Mouse (Mus musculus): Measurements from ENCODE around the gene Gemin8. TPM values are rescaled to one million over a fixed set of nuclear protein-coding genes. Genes with fewer than 3 reads are reported as not detected.

The Gemin8 gene
- 2.7 and 3.5 TPM in 2 replicates for polyA plus RNA-seq (2015; fragmentation: Nextera tagmentation; extraction: Ambion mirVana)

DNA sequence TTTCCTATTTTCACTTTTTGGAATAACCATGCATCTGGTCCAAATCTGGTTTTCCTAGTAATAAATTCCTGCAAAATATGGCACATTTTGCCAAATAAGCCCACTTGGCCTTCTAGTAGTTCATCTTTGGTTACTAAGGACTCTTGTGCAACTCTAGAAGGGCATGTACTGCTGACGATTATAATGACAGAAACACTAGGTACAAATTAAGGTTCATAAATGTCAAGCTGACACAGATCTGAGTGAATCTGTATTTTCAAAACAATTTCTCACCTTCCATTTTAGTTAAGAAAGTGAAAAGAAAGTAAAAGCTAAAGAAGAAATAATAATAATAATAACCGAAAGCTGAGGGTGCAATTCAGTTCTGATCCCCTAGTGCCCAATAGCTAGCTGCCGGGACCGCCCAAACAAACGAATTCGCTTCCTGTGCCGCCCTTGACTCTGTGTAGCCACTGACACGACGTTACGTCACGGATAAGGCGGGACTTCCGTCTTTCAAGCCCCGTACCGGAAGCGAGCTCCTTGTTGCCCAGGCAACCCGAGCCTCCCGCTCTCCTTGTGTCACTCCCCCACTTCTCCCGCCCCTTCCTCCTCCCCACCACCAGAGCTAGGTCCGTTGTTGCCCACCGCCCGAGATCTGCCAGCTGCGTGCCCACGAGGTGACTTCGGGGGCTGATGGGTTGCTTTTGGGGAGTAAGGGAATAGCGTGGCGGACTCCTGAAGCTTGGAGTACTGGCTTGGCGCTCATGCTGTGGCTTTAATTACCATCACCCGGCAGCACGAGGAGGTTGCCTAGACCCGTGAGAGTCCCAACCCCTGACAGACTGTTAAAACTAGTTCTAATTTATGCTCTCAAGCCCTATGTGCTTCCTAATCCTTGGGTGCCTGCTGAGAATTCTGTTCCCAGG, at the start of gene Gemin8:
TSS of gene Gemin8 (plus strand) at position 563 of the 908 bp plus-strand sequence.

DNA sequence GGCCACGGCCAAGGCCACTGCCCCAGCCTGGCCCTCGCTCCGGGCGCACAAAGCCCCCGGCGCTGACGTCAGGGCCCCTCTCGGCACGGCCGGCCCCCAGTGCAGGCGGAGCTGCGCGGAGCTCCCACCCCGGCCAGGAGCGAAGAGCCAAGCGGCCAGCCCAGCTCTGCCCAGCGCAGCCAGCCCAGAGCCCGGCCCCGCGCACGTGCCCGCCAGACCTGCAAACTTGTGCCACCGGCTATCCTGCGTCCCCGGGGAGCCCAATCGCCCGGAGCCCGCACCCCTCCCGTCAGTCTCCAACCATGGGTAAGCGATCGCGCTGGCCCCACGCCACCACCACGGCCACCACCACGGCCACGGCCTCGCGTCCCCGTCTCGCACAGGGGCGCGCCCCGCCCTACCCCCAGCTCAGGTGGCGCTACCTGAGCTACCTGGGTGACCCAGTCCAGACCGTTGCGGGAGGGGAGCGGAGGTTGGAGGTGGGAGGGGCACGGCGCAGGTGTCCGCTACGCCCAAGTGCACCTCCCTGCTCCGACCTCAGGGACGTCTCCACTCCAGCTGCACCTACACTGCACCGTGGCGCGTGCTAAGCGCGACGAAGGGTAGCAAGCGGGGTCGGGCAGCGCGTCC, 68.7 kb downstream of the Gemin8 start, which contains the start of gene Gpm6b:
TSS of gene Gpm6b (plus strand) at position 81 of the 630 bp plus-strand sequence.

Other genes with a start within 250 kb of the Gemin8 start
- 11.0 and 14.6 TPM in 2 replicates for gene Gpm6b, start 68.5 kb downstream of the Gemin8 start, polyA plus RNA-seq (2015; fragmentation: Nextera tagmentation; extraction: Ambion mirVana)

Measured in skeletal muscle tissue, postnatal 0 days (tissue).